Mouse (Mus musculus) megakaryocyte, embryonic 14.5 days (primary cell): Measurements from ENCODE around the gene Yif1b.

Experiments
- FLI1 ChIP-seq: IDR thresholded peaks from 2 replicates; pipeline ENCODE4 v1.6.1; 2012; ENCODE audit warnings: low read length, inconsistent platforms, mixed read lengths
- GATA1 ChIP-seq: IDR thresholded peaks from 3 replicates; pipeline ENCODE4 v1.6.1; 2012; ENCODE audit warnings: mixed read lengths, low read length, inconsistent platforms, borderline replicate concordance

GRCm38 (mm10) chr7:29225520-29225919 lies 12.6 kb upstream of the Yif1b start:
- TF ChIP-seq GATA1 (no peak), FLI1 (no peak)
